Mouse (Mus musculus) hindbrain, embryonic 12.5 days (tissue): ENCODE data around the gene Tubgcp2. TPM values are rescaled to one million over a fixed set of nuclear protein-coding genes. Genes with fewer than 3 reads are reported as not detected.

ENCODE experiments used
- ATAC-seq: fragments of 200-750 bp; cut with Nextera tagmentation; 2 replicates; pipeline ENCODE4 v1.8.0; 2017; ENCODE audit warnings: moderate TSS enrichment; ENCODE audit not compliant: low FRiP score
- H3K27ac ChIP-seq: fragments of 300-500 bp; sonication (generic); 2 replicates; pipeline ENCODE4 v1.5.1; 2016; ENCODE audit warnings: mild to moderate bottlenecking
- H3K27me3 ChIP-seq: fragments of 300-500 bp; sonication (generic); 2 replicates; pipeline ENCODE4 v1.6.1; 2016; ENCODE audit warnings: mild to moderate bottlenecking
- H3K36me3 ChIP-seq: fragments of 300-500 bp; sonication (generic); 2 replicates; pipeline ENCODE4 v1.6.1; 2016; ENCODE audit warnings: mild to moderate bottlenecking
- H3K4me1 ChIP-seq: fragments of 300-500 bp; sonication (generic); 2 replicates; pipeline ENCODE4 v1.6.1; 2016
- H3K4me2 ChIP-seq: fragments of 300-500 bp; sonication (generic); replicated peaks from 2 replicates; pipeline ENCODE4 v1.6.1; 2016; ENCODE audit warnings: mild to moderate bottlenecking
- H3K4me3 ChIP-seq: fragments of 300-500 bp; sonication (generic); 2 replicates; pipeline ENCODE4 v1.5.1; 2016; ENCODE audit warnings: mild to moderate bottlenecking
- H3K9ac ChIP-seq: fragments of 300-500 bp; sonication (generic); 2 replicates; pipeline ENCODE4 v1.6.1; 2016; ENCODE audit warnings: mild to moderate bottlenecking, moderate library complexity
- H3K9me3 ChIP-seq: fragments of 300-500 bp; sonication (generic); replicated peaks from 2 replicates; pipeline ENCODE4 v1.6.1; 2016; ENCODE audit warnings: mild to moderate bottlenecking
- WGBS: fragments of 180-500 bp; shearing (Covaris S2); methylation state at CpG from one replicate; pipeline ENCODE4 v1.1.7; 2016; 5-methylcytosine and 5-hydroxymethylcytosine counted together
- polyA plus RNA-seq: library from polyadenylated mRNA; unstranded; fragments of >200 nt; fragmentation: Nextera tagmentation; extraction: Ambion mirVana; gene quantifications from 2 replicates; pipeline ENCODE4 v1.2.1, GENCODE M21; 2016

The Tubgcp2 gene
- polyA plus RNA-seq, 1 experiment from 2014 or later: 65.8 TPM

- Histone ChIP-seq H3K27me3 (peaks cover 71% of the 10 kb centered on the region), H3K36me3 (no peaks in the 10 kb centered on the region), H3K4me1 (peaks cover 57% of the 10 kb centered on the region), H3K27ac (peak overlapping the region; percentile 62), H3K9ac (peak overlapping the region; percentile 65), H3K4me2 (peak overlapping the region; percentile 69), H3K4me3 (peak overlapping the region; percentile 30), H3K9me3 (no peaks in the 10 kb centered on the region)
- ATAC-seq: peak; percentile 71
- under 1% methylated on average over 46 of the region's 47 CpGs for WGBS
Measured at GRCm38 (mm10) chr7:140060936-140061831, 24.7 kb upstream of the Tubgcp2 start.

- no peaks in the 10 kb centered on the region for H3K36me3 ChIP-seq
- no peak overlapping the region for H3K9ac ChIP-seq
- H3K4me2 ChIP-seq: 0 out of 2 replicates have a peak overlapping the region, but pooled peaks have one; percentile 69
- no peak overlapping the region for H3K4me3 ChIP-seq
- no peak for ATAC-seq
- WGBS: 17% methylated on average over 4 of the region's 4 CpGs
- peak overlapping the region; percentile 35; the same call in 1 of the 2 replicates for H3K27ac ChIP-seq
- H3K9me3 ChIP-seq: no peaks in the 10 kb centered on the region
- peaks cover 60% of the 10 kb centered on the region for H3K27me3 ChIP-seq
- peaks cover 55% of the 10 kb centered on the region for H3K4me1 ChIP-seq
Measured at GRCm38 (mm10) chr7:140059601-140060000, 23.1 kb upstream of the Tubgcp2 start.

- H3K27ac ChIP-seq: peak overlapping the region; percentile 93
- peak overlapping the region; percentile 39 for H3K4me3 ChIP-seq
- H3K4me1 ChIP-seq: peaks cover 55% of the 10 kb centered on the region
- no peaks in the 10 kb centered on the region for H3K9me3 ChIP-seq
- H3K9ac ChIP-seq: peak overlapping the region; percentile 71
- H3K27me3 ChIP-seq: peaks cover 52% of the 10 kb centered on the region
- 10% methylated on average over 7 of the region's 7 CpGs for WGBS
- H3K36me3 ChIP-seq: no peaks in the 10 kb centered on the region
- peak overlapping the region; percentile 58 for H3K4me2 ChIP-seq
- no peak for ATAC-seq
Measured at GRCm38 (mm10) chr7:140058528-140058927, 22.1 kb upstream of the Tubgcp2 start.

GRCm38 (mm10) chr7:140057413-140058407 lies 21.2 kb upstream of the Tubgcp2 start:
- ATAC-seq: peak; percentile 78
- Histone ChIP-seq H3K27ac (peak overlapping the region; percentile 93), H3K4me3 (peak overlapping the region; percentile 39), H3K9me3 (no peaks in the 10 kb centered on the region), H3K4me2 (peak overlapping the region; percentile 58), H3K27me3 (peaks cover 53% of the 10 kb centered on the region), H3K4me1 (peaks cover 55% of the 10 kb centered on the region), H3K36me3 (no peaks in the 10 kb centered on the region), H3K9ac (peak overlapping the region; percentile 71)
- 3% methylated on average over 53 of the region's 53 CpGs for WGBS

- no peak overlapping the region for H3K4me2 ChIP-seq
- 89% methylated on average over 4 of the region's 4 CpGs for WGBS
- H3K27ac ChIP-seq: no peak overlapping the region
- peaks cover 56% of the 10 kb centered on the region for H3K27me3 ChIP-seq
- H3K4me1 ChIP-seq: peaks cover 37% of the 10 kb centered on the region
- H3K9me3 ChIP-seq: no peaks in the 10 kb centered on the region
- ATAC-seq: no peak
- H3K4me3 ChIP-seq: no peak overlapping the region
- no peaks in the 10 kb centered on the region for H3K36me3 ChIP-seq
- H3K9ac ChIP-seq: no peak overlapping the region
Measured at GRCm38 (mm10) chr7:140054124-140054523, 17.7 kb upstream of the Tubgcp2 start.

- H3K9ac ChIP-seq: peak overlapping the region; percentile 58; the same call in 1 of the 2 replicates
Measured at GRCm38 (mm10) chr7:140049115-140049689, 12.7 kb upstream of the Tubgcp2 start.

GRCm38 (mm10) chr7:140048361-140049114 lies 12.1 kb upstream of the Tubgcp2 start, which contains the start of gene Msx3:
TSS of gene Msx3 (minus strand) at chr7:140049089.
- peaks cover 33% of the 10 kb centered on the region for H3K4me1 ChIP-seq
- 1% methylated on average over 56 of the region's 56 CpGs for WGBS
- H3K27ac ChIP-seq: peak within 1 kb of the TSS; percentile 71
- no peaks in the 10 kb centered on the region for H3K9me3 ChIP-seq
- peaks cover 88% of the 10 kb centered on the region for H3K27me3 ChIP-seq
- H3K4me2 ChIP-seq: peak within 1 kb of the TSS; percentile 70
- H3K9ac ChIP-seq: peak within 1 kb of the TSS; percentile 58
- peak; percentile 23 for ATAC-seq
- H3K36me3 ChIP-seq: no peaks in the 10 kb centered on the region
- peak within 1 kb of the TSS; percentile 54 for H3K4me3 ChIP-seq

More at GRCm38 (mm10) chr7:140049115-140049689, 12.7 kb upstream of the Tubgcp2 start:
- H3K36me3 ChIP-seq: no peaks in the 10 kb centered on the region
- under 1% methylated on average over 34 of the region's 34 CpGs for WGBS
- peak overlapping the region; percentile 71 for H3K27ac ChIP-seq
- H3K9me3 ChIP-seq: no peaks in the 10 kb centered on the region
- peaks cover 87% of the 10 kb centered on the region for H3K27me3 ChIP-seq
- ATAC-seq: peak; percentile 85
- H3K4me3 ChIP-seq: peak overlapping the region; percentile 54
- H3K4me1 ChIP-seq: peaks cover 33% of the 10 kb centered on the region
- peak overlapping the region; percentile 70 for H3K4me2 ChIP-seq

GRCm38 (mm10) chr7:140047811-140048311 lies 11.4 kb upstream of the Tubgcp2 start:
- Histone ChIP-seq H3K4me2 (peak overlapping the region; percentile 70), H3K9ac (peak overlapping the region; percentile 58)

GRCm38 (mm10) chr7:140045546-140045945 lies 9.1 kb upstream of the Tubgcp2 start:
- WGBS: 81% methylated on average over 4 of the region's 4 CpGs
- no peak for ATAC-seq
- Histone ChIP-seq H3K4me1 (peaks cover 30% of the 10 kb centered on the region), H3K27me3 (peaks cover 66% of the 10 kb centered on the region), H3K36me3 (peaks cover 8% of the 10 kb centered on the region), H3K27ac (no peak overlapping the region), H3K9me3 (no peaks in the 10 kb centered on the region), H3K9ac (no peak overlapping the region), H3K4me3 (no peak overlapping the region), H3K4me2 (no peak overlapping the region)

More at GRCm38 (mm10) chr7:140047811-140048311, 11.4 kb upstream of the Tubgcp2 start:
- peaks cover 84% of the 10 kb centered on the region for H3K27me3 ChIP-seq
- H3K9me3 ChIP-seq: no peaks in the 10 kb centered on the region
- ATAC-seq: no peak
- no peaks in the 10 kb centered on the region for H3K36me3 ChIP-seq
- under 1% methylated on average over 33 of the region's 33 CpGs for WGBS
- H3K4me3 ChIP-seq: peak overlapping the region; percentile 54
- H3K4me1 ChIP-seq: peaks cover 33% of the 10 kb centered on the region
- H3K27ac ChIP-seq: peak overlapping the region; percentile 52; the same call in 1 of the 2 replicates

- H3K36me3 ChIP-seq: peaks cover 15% of the 10 kb centered on the region
- H3K27me3 ChIP-seq: peaks cover 38% of the 10 kb centered on the region
- H3K4me1 ChIP-seq: peaks cover 11% of the 10 kb centered on the region
- no peak overlapping the region for H3K27ac ChIP-seq
- WGBS: 60% methylated on average over 3 of the region's 3 CpGs
- ATAC-seq: no peak
- no peak overlapping the region for H3K4me3 ChIP-seq
- no peaks in the 10 kb centered on the region for H3K9me3 ChIP-seq
- no peak overlapping the region for H3K9ac ChIP-seq
- H3K4me2 ChIP-seq: no peak overlapping the region
Measured at GRCm38 (mm10) chr7:140042728-140043127, 6.3 kb upstream of the Tubgcp2 start.

- H3K36me3 ChIP-seq: peaks cover 29% of the 10 kb centered on the region
- no peaks in the 10 kb centered on the region for H3K9me3 ChIP-seq
- 72% methylated on average over 3 of the region's 3 CpGs for WGBS
- peaks cover 18% of the 10 kb centered on the region for H3K4me1 ChIP-seq
- peak overlapping the region; percentile 84 for H3K4me2 ChIP-seq
- H3K4me3 ChIP-seq: peak overlapping the region; percentile 82
- H3K27me3 ChIP-seq: no peaks in the 10 kb centered on the region
- ATAC-seq: no peak
- no peak overlapping the region for H3K27ac ChIP-seq
- peak overlapping the region; percentile 85 for H3K9ac ChIP-seq
Measured at GRCm38 (mm10) chr7:140037171-140037555, 694 bp upstream of the Tubgcp2 start.
